Mouse (Mus musculus) MEL (cell line): Measurements from ENCODE around the gene Poc1a.

Experiments used
- CTCF ChIP-seq, 3 experiments: IDR thresholded peaks in 2 of 3; conservative IDR thresholded peaks in 1 of 3; 2 replicates each; pipeline ENCODE4 v1.5.1; 2011 to 2012; ENCODE audit warnings: low read length in 3 of 3, low read depth in 2 of 3, mild to moderate bottlenecking in 2 of 3, improper control_type of control experiment in 1 of 3, inconsistent platforms in 1 of 3, mixed read lengths in 1 of 3, moderate library complexity in 1 of 3; ENCODE audit not compliant: control insufficient read depth in 1 of 3, insufficient read depth in 1 of 3, poor library complexity in 1 of 3, severe bottlenecking in 1 of 3
- GATA1 ChIP-seq: IDR thresholded peaks from 2 replicates; pipeline ENCODE4 v1.6.1; 2011; ENCODE audit warnings: low read depth, low read length, improper control_type of control experiment
- NRF1 ChIP-seq: IDR thresholded peaks from 2 replicates; pipeline ENCODE4 v1.6.1; 2014; ENCODE audit warnings: low read depth, mild to moderate bottlenecking, inconsistent platforms, low read length, improper control_type of control experiment, moderate library complexity; ENCODE audit not compliant: poor library complexity, insufficient read depth, severe bottlenecking
- POLR2A ChIP-seq, 2 experiments: IDR thresholded peaks; 2 replicates each; pipeline ENCODE4 v1.6.1; 2011 to 2012; ENCODE audit warnings: low read length in 2 of 2, mild to moderate bottlenecking in 2 of 2, control low read depth in 1 of 2, improper control_type of control experiment in 1 of 2, low read depth in 1 of 2, moderate library complexity in 1 of 2; ENCODE audit not compliant: control insufficient read depth in 1 of 2, insufficient read depth in 1 of 2, poor library complexity in 1 of 2
- POLR2AphosphoS2 ChIP-seq: IDR thresholded peaks from 2 replicates; pipeline ENCODE4 v1.6.1; 2011; ENCODE audit warnings: low read length, improper control_type of control experiment
- RCOR1 ChIP-seq: IDR thresholded peaks from 2 replicates; pipeline ENCODE4 v1.6.1; 2012; ENCODE audit warnings: low read depth, mild to moderate bottlenecking, inconsistent platforms, low read length, improper control_type of control experiment
- SIN3A ChIP-seq: IDR thresholded peaks from 2 replicates; pipeline ENCODE4 v1.6.1; 2012; ENCODE audit warnings: low read length, improper control_type of control experiment, inconsistent platforms
- SMC3 ChIP-seq: IDR thresholded peaks from 2 replicates; pipeline ENCODE4 v1.6.1; 2011; ENCODE audit warnings: low read depth, low read length, improper control_type of control experiment
- TAL1 ChIP-seq: IDR thresholded peaks from 2 replicates; pipeline ENCODE4 v1.6.1; 2012; ENCODE audit warnings: mild to moderate bottlenecking, inconsistent platforms, low read length, moderate library complexity, mixed read lengths
- TBP ChIP-seq: IDR thresholded peaks from 2 replicates; pipeline ENCODE4 v1.8.0; 2011; ENCODE audit warnings: low read depth, low read length, improper control_type of control experiment
- TCF12 ChIP-seq: IDR thresholded peaks from 2 replicates; pipeline ENCODE4 v1.6.1; 2014; ENCODE audit warnings: low read depth, mild to moderate bottlenecking, inconsistent platforms, low read length, improper control_type of control experiment, moderate library complexity

GRCm38 (mm10) chr9:106269076-106269788 is 11.6 kb upstream of the Poc1a start:
- no peak for TF ChIP-seq CTCF (IDR thresholded peaks at IDR 0.05 in 2 of 3, conservative IDR thresholded peaks at IDR 0.05 in 1 of 3; ENCODE audit: control insufficient read depth in 1 of 3, insufficient read depth in 1 of 3, low read depth in 2 of 3, low read length in 3 of 3, poor library complexity in 1 of 3, severe bottlenecking in 1 of 3)
- no peak for TF ChIP-seq POLR2A (IDR thresholded peaks at IDR 0.05; ENCODE audit: control insufficient read depth in 1 of 2, insufficient read depth in 1 of 2, low read depth in 1 of 2, low read length in 2 of 2, poor library complexity in 1 of 2)
- no peak for TF ChIP-seq GATA1
- TF ChIP-seq NRF1: no peak
- TF ChIP-seq SMC3: no peak
- TF ChIP-seq TAL1: no peak
- TF ChIP-seq TCF12: no peak
- no peak for TF ChIP-seq RCOR1
- no peak for TF ChIP-seq TBP
- no peak for TF ChIP-seq SIN3A
- TF ChIP-seq POLR2AphosphoS2: no peak
